Mouse (Mus musculus) layer of hippocampus, postnatal 25 days (tissue): ENCODE measurements around the gene Pgrmc2. TPM values are rescaled to one million over a fixed set of nuclear protein-coding genes. Genes with fewer than 3 reads are reported as not detected.

Experiments used
- DNase-seq, 2 experiments: peaks; one replicate each; pipeline ENCODE4 v3.0.0; 2022; ENCODE audit warnings: mixed read lengths in 2 of 2, low spot score in 1 of 2; ENCODE audit errors: extremely low spot score in 1 of 2
- total RNA-seq, 2 experiments: library from RNA; stranded (reverse); gene quantifications; 2 replicates each; pipeline ENCODE4 v1.2.3; 2021

The Pgrmc2 gene
- 10 to 100 TPM; 51.1 to 52.5 TPM for total RNA-seq

DNA sequence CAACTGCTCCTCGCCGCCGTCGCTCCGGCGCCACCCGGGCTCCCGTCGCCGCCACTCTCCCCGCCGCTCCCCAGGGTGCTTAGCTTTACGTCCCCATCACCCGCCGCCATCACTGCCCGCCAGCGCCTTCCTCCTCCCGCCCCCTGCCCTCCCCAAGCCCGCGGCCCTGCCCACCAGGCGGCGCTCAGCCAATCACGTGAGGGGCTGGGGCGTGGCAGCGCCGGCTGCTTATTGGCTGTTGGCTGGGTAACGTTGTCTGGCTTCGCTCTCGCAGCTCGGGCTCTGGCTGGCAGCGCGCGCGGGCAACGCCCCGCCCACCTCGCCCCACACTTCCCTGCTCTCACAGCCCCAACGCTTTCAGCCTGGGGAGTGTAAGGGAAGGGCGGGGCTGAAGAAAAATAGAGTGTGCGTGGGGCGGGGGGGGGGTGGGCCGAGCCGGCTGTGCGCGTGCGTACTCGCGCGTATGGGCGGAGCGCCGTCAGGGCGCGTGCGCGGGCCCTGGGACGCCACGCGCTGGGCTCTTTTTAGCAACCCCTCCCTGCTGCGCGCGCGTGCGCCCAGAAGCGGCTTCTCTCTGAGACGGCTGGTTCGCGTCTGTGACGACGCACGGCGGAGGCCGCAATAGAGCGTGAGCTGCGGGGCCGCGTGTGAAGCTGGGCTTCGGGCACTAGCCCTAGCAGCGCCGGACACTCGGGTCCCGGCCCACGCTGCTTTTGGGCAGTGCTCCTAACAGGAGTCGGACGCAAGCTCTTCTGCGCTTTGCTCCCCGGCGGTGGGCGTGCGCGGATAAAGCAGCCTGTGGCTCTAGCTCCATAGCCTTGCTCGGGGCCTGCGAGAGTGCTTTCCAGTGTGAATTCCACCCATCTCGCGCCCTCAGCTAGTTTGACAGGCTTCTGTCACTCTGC, at the start of gene Pgrmc2:
TSS of gene Pgrmc2 (minus strand) at position 162 of the 905 bp plus-strand sequence.
- DNase-seq, result peak; percentile 93 to 97

- no peak for DNase-seq
Measured at GRCm38 (mm10) chr3:41124000-41124294, 41.1 kb upstream of the Pgrmc2 start.

- peak in 1 of 2 experiments; percentile 14 for DNase-seq
Measured at GRCm38 (mm10) chr3:41123190-41123999, 40.5 kb upstream of the Pgrmc2 start.

DNA sequence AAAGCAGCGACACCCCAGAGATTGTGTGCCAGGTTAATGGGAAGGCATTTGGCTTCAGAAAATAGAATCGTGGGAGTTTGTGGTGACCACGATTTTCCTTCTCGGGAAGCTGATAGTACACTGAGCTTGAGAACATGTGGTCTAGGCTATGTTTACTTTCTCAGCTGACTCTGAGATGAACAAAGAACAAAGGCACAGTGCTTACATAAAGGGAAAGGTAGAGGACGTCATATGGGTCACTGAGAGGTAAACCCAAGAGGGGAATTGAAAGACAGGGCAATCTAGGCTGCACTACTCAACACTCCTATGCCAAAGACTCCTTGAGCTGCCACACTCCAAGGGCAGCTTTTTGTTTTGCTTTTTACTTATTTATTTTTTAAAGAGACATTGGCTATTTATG, 35.3 kb upstream of the Pgrmc2 start:
- no peak for DNase-seq

DNA sequence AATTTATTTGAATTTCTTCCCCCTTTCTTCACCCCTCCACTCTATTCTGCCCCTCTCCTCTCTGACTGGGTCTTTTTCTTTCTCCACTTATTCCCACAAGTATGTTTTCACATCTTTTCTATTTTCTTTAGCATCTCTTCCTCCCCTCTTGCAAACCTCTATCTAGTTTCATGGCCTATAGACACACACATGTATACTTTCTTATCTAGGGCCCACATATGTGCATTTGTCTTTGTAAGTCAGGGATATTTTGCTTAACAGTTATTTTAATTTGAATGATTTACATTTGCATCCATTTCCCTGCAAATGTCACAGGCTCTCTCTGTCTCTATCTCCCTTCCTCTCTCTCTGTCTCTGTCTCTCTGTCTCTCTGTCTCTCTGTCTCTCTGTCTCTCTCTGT, 34.6 kb upstream of the Pgrmc2 start:
- no peak for DNase-seq

DNA sequence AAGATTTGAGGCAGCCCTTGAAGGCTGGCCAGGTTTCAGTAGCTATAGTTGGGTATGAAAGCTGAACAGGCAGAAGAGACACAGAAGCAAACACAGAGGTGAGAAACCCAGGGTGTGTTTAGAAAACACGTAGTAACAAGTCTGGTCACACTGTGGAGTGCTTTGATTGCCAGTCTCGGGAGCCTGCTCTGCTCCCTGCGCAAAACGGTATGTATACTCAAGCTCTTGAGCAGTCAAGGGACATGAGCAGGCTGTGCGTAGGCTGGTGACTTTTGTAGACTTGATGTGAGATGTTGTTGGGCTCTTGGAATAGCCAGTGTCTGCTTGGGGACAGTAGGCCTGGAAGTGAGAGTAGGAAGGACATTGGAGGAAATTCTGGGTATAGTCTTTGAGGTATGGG, 30.3 kb upstream of the Pgrmc2 start:
- no peak for DNase-seq

DNA sequence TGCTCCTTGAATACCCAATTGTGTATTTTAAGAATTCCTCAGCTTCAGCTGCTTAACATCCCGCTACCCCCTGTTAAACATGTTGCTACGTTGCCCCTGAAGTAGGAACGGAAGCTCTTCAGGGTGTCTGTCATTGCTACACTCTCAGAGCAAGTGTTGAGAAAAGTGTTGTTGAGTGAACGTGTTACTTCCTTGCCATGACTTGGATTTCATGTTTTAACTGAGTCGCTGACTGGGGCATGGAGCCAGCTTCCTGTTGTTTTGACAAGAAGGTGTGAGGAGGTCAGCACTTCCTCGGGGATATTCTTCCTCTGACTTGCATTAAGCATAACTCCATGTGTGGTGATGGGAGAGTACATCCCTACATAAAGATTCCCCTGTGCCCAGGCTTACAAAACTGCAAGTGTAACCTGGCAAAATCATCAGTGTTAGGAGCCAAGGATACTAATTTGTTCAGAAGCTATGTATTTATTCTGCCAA, 25.5 kb upstream of the Pgrmc2 start:
- no peak for DNase-seq

DNA sequence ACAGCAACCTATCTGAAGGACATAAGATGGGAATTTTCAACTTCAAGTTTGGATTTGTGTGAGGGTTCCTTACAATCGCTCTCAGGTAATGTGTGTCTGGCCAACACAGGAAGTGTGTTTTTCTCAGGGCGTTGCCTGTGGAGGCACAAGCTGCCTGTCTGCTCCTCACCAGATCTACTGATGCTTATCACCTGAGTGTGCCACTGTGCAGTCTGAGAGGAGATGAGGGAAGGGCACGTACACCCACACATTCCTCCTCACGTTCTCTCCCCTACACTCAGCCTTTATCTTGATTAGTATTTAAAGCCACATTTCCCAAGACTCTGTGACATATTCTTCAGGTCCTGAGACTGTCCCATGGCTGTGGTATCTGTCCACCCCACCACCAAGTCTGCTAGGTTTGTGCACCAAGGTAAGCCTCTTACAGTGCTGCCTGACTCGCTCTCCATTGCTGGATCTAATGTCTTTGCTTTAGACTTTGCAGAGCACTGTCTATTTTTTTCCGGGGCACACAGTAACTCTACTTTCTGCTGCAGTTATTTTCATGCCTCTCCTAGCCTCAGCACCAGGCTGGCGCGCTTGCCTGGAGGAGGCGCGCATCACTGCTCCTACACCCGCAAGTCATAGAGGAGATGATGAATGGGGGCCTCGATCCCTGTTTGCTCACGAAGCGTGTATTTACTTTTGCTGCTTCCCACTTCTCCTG, 24.9 kb upstream of the Pgrmc2 start:
- DNase-seq, result no peak

GRCm38 (mm10) chr3:41101905-41102304, 19.1 kb upstream of the Pgrmc2 start:
- no peak for DNase-seq

DNA sequence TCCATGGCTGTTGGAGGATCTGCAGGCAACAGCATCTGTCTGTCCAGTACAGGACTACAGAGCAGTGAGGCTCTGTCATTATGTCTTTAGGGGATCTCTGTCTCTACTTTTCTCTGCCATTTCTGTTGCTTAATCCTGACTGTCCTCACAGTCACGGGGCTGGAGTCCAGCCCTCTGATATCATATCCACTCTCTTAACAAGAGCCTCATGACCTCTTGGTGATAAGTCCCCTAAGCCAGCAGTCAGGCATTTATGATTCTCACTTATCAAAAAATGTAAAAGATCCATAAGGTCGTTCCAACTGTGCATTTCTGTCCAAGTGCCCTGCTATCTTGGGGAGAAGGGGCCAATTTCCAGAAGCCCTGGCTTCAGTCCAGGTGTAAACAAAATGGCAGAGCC, 17.3 kb upstream of the Pgrmc2 start:
- no peak for DNase-seq

DNA sequence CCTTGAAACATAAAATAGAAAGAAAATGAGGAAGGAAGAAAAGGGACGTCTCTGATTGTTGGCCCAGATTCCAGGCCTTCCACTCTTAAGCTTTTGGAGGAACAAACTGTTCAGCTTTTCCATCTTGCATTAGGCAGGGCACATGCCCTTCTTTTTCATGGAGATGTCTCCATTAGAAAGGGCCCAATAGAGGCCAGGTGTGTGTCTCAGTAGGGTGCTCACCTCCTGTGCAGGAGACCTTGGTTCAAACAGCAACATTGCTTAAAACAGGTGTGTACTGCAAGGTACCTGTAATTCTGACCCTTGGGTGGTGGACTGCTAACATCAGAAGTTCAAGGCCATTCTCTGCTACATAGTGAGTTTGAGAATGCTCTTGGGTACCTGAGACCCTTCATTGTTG, 16.8 kb upstream of the Pgrmc2 start:
- no peak for DNase-seq

GRCm38 (mm10) chr3:41093210-41093609, 10.4 kb upstream of the Pgrmc2 start:
- no peak for DNase-seq

- no peak for DNase-seq
Measured at GRCm38 (mm10) chr3:41092311-41092710, 9.5 kb upstream of the Pgrmc2 start.

GRCm38 (mm10) chr3:41090839-41091238, 8.0 kb upstream of the Pgrmc2 start:
- DNase-seq, result no peak

DNA sequence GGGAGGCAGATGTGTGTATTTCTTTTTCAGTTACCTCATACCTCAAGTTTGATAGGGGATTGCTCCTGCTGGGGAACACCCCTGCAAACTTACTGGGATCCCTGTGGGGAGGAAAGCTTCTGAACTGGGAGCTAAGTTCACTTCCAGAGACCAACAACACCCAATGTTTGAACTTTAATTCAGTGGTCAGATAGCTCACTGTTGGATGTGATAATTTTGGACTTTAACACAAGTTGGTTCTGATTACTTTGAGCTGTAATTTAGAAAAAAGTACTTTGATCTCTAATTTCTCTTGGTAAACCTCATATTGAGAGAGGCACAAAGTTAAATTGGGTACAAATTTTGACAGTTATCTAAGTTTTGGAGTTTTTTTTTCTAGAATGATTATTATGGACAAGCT, 4.2 kb upstream of the Pgrmc2 start:
- no peak for DNase-seq

GRCm38 (mm10) chr3:41084421-41084820, 1.6 kb upstream of the Pgrmc2 start:
- no peak for DNase-seq

GRCm38 (mm10) chr3:41083790-41084112, 905 bp upstream of the Pgrmc2 start:
- no peak for DNase-seq

GRCm38 (mm10) chr3:41082520-41082884, 344 bp downstream of the Pgrmc2 start:
- no peak for DNase-seq

DNA sequence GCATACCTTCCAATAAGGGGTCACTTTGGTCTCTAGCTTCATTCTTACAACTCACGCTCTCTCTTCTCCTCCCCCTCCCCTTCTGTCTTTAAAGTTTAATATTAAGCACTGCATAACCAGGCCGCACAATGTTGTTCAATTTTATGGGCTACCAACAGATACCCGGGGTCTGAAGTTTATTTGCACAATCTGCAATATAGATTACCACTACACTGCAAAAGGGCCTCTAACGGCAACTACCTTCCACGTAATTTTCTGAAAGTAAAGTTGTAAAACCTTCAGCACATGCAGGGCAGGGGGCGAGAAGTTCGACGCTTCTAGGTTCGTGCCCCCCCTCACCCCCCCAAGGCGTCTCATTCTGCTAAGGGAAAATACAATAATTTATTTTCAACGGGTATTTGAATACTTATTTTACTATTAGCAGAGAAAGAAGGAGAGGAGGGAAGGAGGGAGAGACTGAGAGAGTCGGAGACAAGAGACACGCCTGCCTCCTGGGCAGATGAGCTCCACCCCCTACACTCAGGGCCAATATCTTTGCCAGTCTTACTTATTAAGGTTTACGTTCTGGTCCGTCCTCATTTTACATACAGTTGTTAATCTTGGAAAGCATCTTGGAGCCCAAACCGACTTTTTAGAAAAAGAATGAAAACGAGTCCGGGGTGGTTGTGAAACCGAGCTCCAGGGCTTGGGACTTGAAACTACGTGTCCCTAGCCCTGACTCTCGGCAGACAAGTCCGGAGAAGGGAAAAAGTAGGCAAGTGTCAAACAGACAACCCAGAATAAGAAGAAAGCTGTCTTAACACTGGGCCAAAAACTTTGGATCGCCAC, 1.2 kb downstream of the Pgrmc2 start:
- DNase-seq, result no peak

GRCm38 (mm10) chr3:41080724-41081123, 2.1 kb downstream of the Pgrmc2 start:
- no peak for DNase-seq
